Mouse (Mus musculus) CH12.LX (cell line): ENCODE results near the gene Cela3a. TPM values are rescaled to one million over a fixed set of nuclear protein-coding genes. Genes with fewer than 3 reads are reported as not detected.
A peak's percentile ranks its signal among the peaks of the same experiment; 100 is the strongest.

Experiments
- DNase-seq: peaks from one replicate; pipeline ENCODE4 v3.0.0-alpha.2; 2013; ENCODE audit errors: extremely low read depth
- H3K27ac ChIP-seq: 2 replicates; pipeline ENCODE4 v1.5.1; 2012; ENCODE audit warnings: low read depth, mild to moderate bottlenecking, control low read depth, moderate library complexity; ENCODE audit not compliant: insufficient read depth
- H3K27me3 ChIP-seq: replicated peaks from 2 replicates; pipeline ENCODE3; 2012; ENCODE audit warnings: inconsistent platforms
- H3K36me3 ChIP-seq, 2 experiments: replicated peaks in 1 of 2; 2 replicates each; pipeline versions ENCODE3 to v1.6.1; 2012; ENCODE audit warnings: inconsistent platforms in 1 of 2, low read length in 1 of 2, mild to moderate bottlenecking in 1 of 2, mixed read lengths in 1 of 2, moderate library complexity in 1 of 2; ENCODE audit not compliant: control insufficient read depth in 1 of 2, insufficient read depth in 1 of 2
- H3K4me1 ChIP-seq, 2 experiments: 2 replicates each; pipeline ENCODE4 v1.6.1; 2012; ENCODE audit warnings: inconsistent platforms in 1 of 2, moderate library complexity in 1 of 2; ENCODE audit not compliant: insufficient read depth in 2 of 2, control insufficient read depth in 1 of 2
- H3K4me2 ChIP-seq: 2 replicates; pipeline ENCODE4 v1.6.1; 2012; ENCODE audit warnings: low read depth, mild to moderate bottlenecking, control low read depth; ENCODE audit not compliant: poor library complexity, insufficient read depth, severe bottlenecking
- H3K4me3 ChIP-seq, 3 experiments: fragments of 150-350 bp in 1 of 3; sonication (generic) in 1 of 3; replicated peaks in 1 of 3; 2 replicates each; pipeline versions ENCODE3 to v1.5.1; 2011 to 2012; ENCODE audit warnings: low read depth in 2 of 3, low read length in 2 of 3, mild to moderate bottlenecking in 2 of 3, moderate library complexity in 2 of 3, control low read depth in 1 of 3, improper control_type of control experiment in 1 of 3, inconsistent platforms in 1 of 3, mixed read lengths in 1 of 3; ENCODE audit not compliant: poor library complexity in 1 of 3
- H3K79me2 ChIP-seq: replicated peaks from 2 replicates; pipeline ENCODE4 v1.6.1; 2012; ENCODE audit warnings: mild to moderate bottlenecking, moderate library complexity; ENCODE audit not compliant: control insufficient read depth, poor library complexity, insufficient read depth, severe bottlenecking; ENCODE audit errors: extremely low read depth
- H3K9ac ChIP-seq: 2 replicates; pipeline ENCODE4 v1.6.1; 2012; ENCODE audit warnings: low read depth, mild to moderate bottlenecking, control low read depth, moderate library complexity; ENCODE audit not compliant: insufficient read depth
- H3K9me3 ChIP-seq: replicated peaks from 2 replicates; pipeline ENCODE3; 2012; ENCODE audit warnings: low read length, inconsistent platforms, mixed read lengths
- CHD1 ChIP-seq: IDR thresholded peaks from 2 replicates; pipeline ENCODE4 v1.6.1; 2012; ENCODE audit warnings: low read depth, low read length, improper control_type of control experiment, inconsistent platforms
- CHD2 ChIP-seq: IDR thresholded peaks from 2 replicates; pipeline ENCODE4 v1.6.1; 2011; ENCODE audit warnings: low read length, improper control_type of control experiment
- CTCF ChIP-seq, 2 experiments: IDR thresholded peaks in 1 of 2; conservative IDR thresholded peaks in 1 of 2; 2 replicates each; pipeline ENCODE4 v1.5.1; 2011 to 2012; ENCODE audit warnings: low read depth in 2 of 2, low read length in 2 of 2, improper control_type of control experiment in 1 of 2, inconsistent platforms in 1 of 2, mild to moderate bottlenecking in 1 of 2, moderate library complexity in 1 of 2
- HCFC1 ChIP-seq: IDR thresholded peaks from 2 replicates; pipeline ENCODE4 v1.6.1; 2012; ENCODE audit warnings: low read depth, mild to moderate bottlenecking, inconsistent platforms, low read length, improper control_type of control experiment
- IRF4 ChIP-seq: IDR thresholded peaks from 2 replicates; pipeline ENCODE4 v1.6.1; 2014; ENCODE audit warnings: low read depth, mild to moderate bottlenecking, inconsistent platforms, low read length, improper control_type of control experiment
- JUND ChIP-seq: conservative IDR thresholded peaks from 2 replicates; pipeline ENCODE4 v1.6.1; 2011; ENCODE audit warnings: low read depth, low read length, improper control_type of control experiment
- KAT2A ChIP-seq: IDR thresholded peaks from 2 replicates; pipeline ENCODE4 v1.6.1; 2012; ENCODE audit warnings: low read length, improper control_type of control experiment, inconsistent platforms; ENCODE audit not compliant: insufficient replicate concordance
- MEF2A ChIP-seq: IDR thresholded peaks from 2 replicates; pipeline ENCODE4 v1.6.1; 2014; ENCODE audit warnings: low read depth, mild to moderate bottlenecking, inconsistent platforms, low read length, improper control_type of control experiment, borderline replicate concordance
- MYC ChIP-seq: IDR thresholded peaks from 2 replicates; pipeline ENCODE4 v1.6.1; 2011; ENCODE audit warnings: low read depth, mild to moderate bottlenecking, improper control_type of control experiment, low read length
- POLR2AphosphoS2 ChIP-seq: IDR thresholded peaks from 2 replicates; pipeline ENCODE4 v1.6.1; 2011; ENCODE audit warnings: low read depth, low read length, improper control_type of control experiment
- RAD21 ChIP-seq: IDR thresholded peaks from 2 replicates; pipeline ENCODE4 v1.6.1; 2011; ENCODE audit warnings: low read depth, mild to moderate bottlenecking, low read length, improper control_type of control experiment, moderate library complexity
- SMC3 ChIP-seq: IDR thresholded peaks from 2 replicates; pipeline ENCODE4 v1.6.1; 2011; ENCODE audit warnings: low read depth, low read length, improper control_type of control experiment
- TCF12 ChIP-seq: IDR thresholded peaks from 2 replicates; pipeline ENCODE4 v1.6.1; 2014; ENCODE audit warnings: low read depth, mild to moderate bottlenecking, inconsistent platforms, low read length, improper control_type of control experiment
- USF1 ChIP-seq: IDR thresholded peaks from 2 replicates; pipeline ENCODE4 v1.6.1; 2014; ENCODE audit warnings: low read depth, mild to moderate bottlenecking, inconsistent platforms, low read length, improper control_type of control experiment
- dilution Hi-C: fragments of 300-500 bp; cut with MboI; formaldehyde crosslinking; loops from 2 replicates; pipeline ENCODE4 v1.14.3; 2020; ENCODE audit warnings: low sequenced_read_pairs; ENCODE audit not compliant: extremely low pct_unique_long_range_greater_than_20kb, extremely low pct_ligation_motif_present
- in situ Hi-C: fragments of 300-500 bp; cut with MboI; formaldehyde crosslinking; loops from 3 replicates; pipeline ENCODE4 v1.14.3; 2019; ENCODE audit warnings: low sequenced_read_pairs, low pct_ligation_motif_present, low pct_unique_long_range_greater_than_20kb, mixed read lengths
- polyA plus RNA-seq: library from polyadenylated mRNA; unstranded; fragments of >175 nt; gene quantifications from 2 replicates; pipeline ENCODE4 v1.2.1, GENCODE M21; 2012; ENCODE audit warnings: low read depth; ENCODE audit not compliant: insufficient read length
- total RNA-seq, 2 experiments: library from RNA; depleted of rRNA; stranded (reverse); fragments of 300-350 nt in 1 of 2; fragments of >200 nt in 1 of 2; gene quantifications; 2 replicates each; pipeline ENCODE4 v1.2.3; 2012 to 2014

The Cela3a gene
- total and polyA plus RNA-seq, 3 experiments, result not detected

GRCm38 (mm10) chr4:137393378-137394135, 16.0 kb downstream of the Cela3a start:
- in situ Hi-C loops, result no loop called here
- dilution Hi-C loops, result no loop called here
- peaks cover 0 to 12% of the 10 kb centered on the region in 2 experiments for H3K36me3 ChIP-seq
- H3K79me2 ChIP-seq, result no peaks in the 10 kb centered on the region
- no peak for DNase-seq
- no peak overlapping the region for H3K4me3 ChIP-seq
- H3K9me3 ChIP-seq, result peaks cover 5% of the 10 kb centered on the region
- H3K27ac ChIP-seq, result no peak overlapping the region
- TF ChIP-seq IRF4, result no peak
- TF ChIP-seq KAT2A, result no peak
- no peak for TF ChIP-seq JUND
- TF ChIP-seq CHD1, result no peak
- no peak for TF ChIP-seq CHD2
- no peak for TF ChIP-seq MYC
- no peak for TF ChIP-seq CTCF (conservative IDR thresholded peaks at IDR 0.05 in 1 of 2, IDR thresholded peaks at IDR 0.05 in 1 of 2; ENCODE audit: low read depth in 2 of 2, low read length in 2 of 2)
- H3K27me3 ChIP-seq, result no peaks in the 10 kb centered on the region
- H3K9ac ChIP-seq, result no peak overlapping the region
- H3K4me2 ChIP-seq, result no peak overlapping the region
- H3K4me1 ChIP-seq, result peaks cover 6 to 21% of the 10 kb centered on the region in 2 experiments; a peak in 3 of 4 replicates

GRCm38 (mm10) chr4:137392874-137393273, 16.7 kb downstream of the Cela3a start:
- H3K4me1 ChIP-seq, result peaks cover 6 to 21% of the 10 kb centered on the region in 2 experiments; a peak in 3 of 4 replicates
- TF ChIP-seq TCF12 (no peak), POLR2AphosphoS2 (no peak), HCFC1 (no peak)
- TF ChIP-seq, all 38 proteins: peak for 0
- Histone ChIP-seq H3K79me2 (no peaks in the 10 kb centered on the region), H3K36me3 (peaks cover 0 to 12% of the 10 kb centered on the region in 2 experiments), H3K9me3 (peaks cover 5% of the 10 kb centered on the region), H3K27ac (no peak overlapping the region), H3K9ac (no peak overlapping the region), H3K27me3 (no peaks in the 10 kb centered on the region), H3K4me2 (no peak overlapping the region), H3K4me3 (no peak overlapping the region)
- DNase-seq, result no peak
- dilution Hi-C loops, result no loop called here
- in situ Hi-C loops, result no loop called here

- dilution Hi-C loops, result no loop called here
- H3K9me3 ChIP-seq, result peaks cover 5% of the 10 kb centered on the region
- H3K79me2 ChIP-seq, result peaks cover 9% of the 10 kb centered on the region; the same call in 1 of the 2 replicates
- no peak for DNase-seq
- H3K27ac ChIP-seq, result no peak overlapping the region
- H3K4me3 ChIP-seq, result no peak overlapping the region
- H3K27me3 ChIP-seq, result no peaks in the 10 kb centered on the region
- no peak overlapping the region for H3K4me2 ChIP-seq
- in situ Hi-C loops, result no loop called here
- TF ChIP-seq MEF2A, result no peak
- TF ChIP-seq USF1, result no peak
- TF ChIP-seq CTCF (conservative IDR thresholded peaks at IDR 0.05 in 1 of 2, IDR thresholded peaks at IDR 0.05 in 1 of 2; ENCODE audit: low read depth in 2 of 2, low read length in 2 of 2), result peak in 1 of 2 experiments; percentile 49; a peak in 3 of 4 replicates
- peak; percentile 28 for TF ChIP-seq SMC3
- peak; percentile 41 for TF ChIP-seq RAD21
- peaks cover 6 to 21% of the 10 kb centered on the region in 2 experiments; a peak in 3 of 4 replicates for H3K4me1 ChIP-seq
- H3K9ac ChIP-seq, result no peak overlapping the region
- H3K36me3 ChIP-seq, result peaks cover 0 to 12% of the 10 kb centered on the region in 2 experiments
Measured at GRCm38 (mm10) chr4:137391287-137391686, 18.3 kb downstream of the Cela3a start.
